Mouse (Mus musculus) right cerebral cortex, postnatal 14 days (tissue): ENCODE data around the gene Aldh1l1.

Experiments used
- DNase-seq: peaks from one replicate; pipeline ENCODE4 v3.0.0; 2022

Gene Aldh1l1

GRCm38 (mm10) chr6:90472697-90473096 is 13.5 kb upstream of the Aldh1l1 start:
- no peak for DNase-seq

- no peak for DNase-seq
Observed at GRCm38 (mm10) chr6:90473630-90474360, 12.4 kb upstream of the Aldh1l1 start.

GRCm38 (mm10) chr6:90474361-90474750 is 11.9 kb upstream of the Aldh1l1 start:
- no peak for DNase-seq

- DNase-seq, result no peak
Observed at GRCm38 (mm10) chr6:90475176-90475853, 10.9 kb upstream of the Aldh1l1 start.

GRCm38 (mm10) chr6:90475854-90476212 is 10.4 kb upstream of the Aldh1l1 start:
- no peak for DNase-seq

- peak; percentile 27 for DNase-seq
Observed at GRCm38 (mm10) chr6:90476941-90477518, 9.2 kb upstream of the Aldh1l1 start.

- no peak for DNase-seq
Observed at GRCm38 (mm10) chr6:90484249-90484648, 2.0 kb upstream of the Aldh1l1 start.

GRCm38 (mm10) chr6:90484876-90485275 is 1.4 kb upstream of the Aldh1l1 start:
- no peak for DNase-seq

- DNase-seq, result no peak
Observed at GRCm38 (mm10) chr6:90487531-90487930, 1.3 kb downstream of the Aldh1l1 start.

- DNase-seq, result no peak
Observed at GRCm38 (mm10) chr6:90489532-90489931, 3.3 kb downstream of the Aldh1l1 start.

- DNase-seq, result peak; percentile 22
Observed at GRCm38 (mm10) chr6:90490976-90491375, 4.7 kb downstream of the Aldh1l1 start.

GRCm38 (mm10) chr6:90491956-90492744 is 5.9 kb downstream of the Aldh1l1 start:
- DNase-seq, result no peak

GRCm38 (mm10) chr6:90494155-90494554 is 7.9 kb downstream of the Aldh1l1 start:
- DNase-seq, result no peak

- no peak for DNase-seq
Observed at GRCm38 (mm10) chr6:90494566-90494965, 8.3 kb downstream of the Aldh1l1 start.

GRCm38 (mm10) chr6:90495282-90495912 is 9.2 kb downstream of the Aldh1l1 start:
- peak; percentile 18 for DNase-seq

- DNase-seq, result no peak
Observed at GRCm38 (mm10) chr6:90496217-90496616, 10.0 kb downstream of the Aldh1l1 start.

GRCm38 (mm10) chr6:90499509-90499908 is 13.3 kb downstream of the Aldh1l1 start:
- DNase-seq, result no peak

- no peak for DNase-seq
Observed at GRCm38 (mm10) chr6:90501222-90501940, 15.2 kb downstream of the Aldh1l1 start.

GRCm38 (mm10) chr6:90505906-90506305 is 19.7 kb downstream of the Aldh1l1 start:
- no peak for DNase-seq

- peak; percentile 85 for DNase-seq
Observed at GRCm38 (mm10) chr6:90506673-90507311, 20.6 kb downstream of the Aldh1l1 start.

GRCm38 (mm10) chr6:90507443-90507842 is 21.2 kb downstream of the Aldh1l1 start:
- DNase-seq, result no peak

GRCm38 (mm10) chr6:90508197-90508624 is 22.0 kb downstream of the Aldh1l1 start:
- peak; percentile 20 for DNase-seq
